Mouse (Mus musculus) T-helper 1 cell (primary cell): ENCODE measurements around the gene Ugt1a7c.
"Not testable (repeated sequence)": the region's sequence is repeated elsewhere in the genome, so short reads cannot be mapped to it uniquely, and the experiment has no call there.

Experiments used
- in situ Hi-C: fragments of 300-600 bp; cut with MboI, MseI; formaldehyde crosslinking; loops from one replicate; pipeline ENCODE4 v1.15.1; 2025; ENCODE audit warnings: high pct_unique_total_duplicates

Gene Ugt1a7c

DNA sequence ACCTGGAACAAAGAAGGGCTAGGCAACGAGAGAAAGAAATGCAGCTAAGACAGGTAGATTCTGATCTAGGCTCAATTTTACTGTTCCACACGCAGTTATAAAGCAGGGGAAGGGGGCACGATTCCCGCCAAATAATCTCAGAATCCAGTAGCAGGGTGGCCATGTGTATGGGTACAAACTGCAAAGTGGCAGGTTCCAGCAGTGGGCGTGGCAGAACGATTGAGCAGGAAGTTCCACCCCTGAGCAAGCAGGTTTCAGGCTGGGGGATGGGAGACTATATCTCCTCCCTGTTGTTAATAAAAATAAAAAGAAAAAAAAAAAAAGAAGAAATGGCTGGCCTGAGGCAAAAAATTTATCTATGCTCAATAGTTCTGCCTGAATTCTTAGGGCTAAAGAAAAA is 17.9 kb downstream of the Ugt1a7c start:
- in situ Hi-C loops, result not testable (repeated sequence)

DNA sequence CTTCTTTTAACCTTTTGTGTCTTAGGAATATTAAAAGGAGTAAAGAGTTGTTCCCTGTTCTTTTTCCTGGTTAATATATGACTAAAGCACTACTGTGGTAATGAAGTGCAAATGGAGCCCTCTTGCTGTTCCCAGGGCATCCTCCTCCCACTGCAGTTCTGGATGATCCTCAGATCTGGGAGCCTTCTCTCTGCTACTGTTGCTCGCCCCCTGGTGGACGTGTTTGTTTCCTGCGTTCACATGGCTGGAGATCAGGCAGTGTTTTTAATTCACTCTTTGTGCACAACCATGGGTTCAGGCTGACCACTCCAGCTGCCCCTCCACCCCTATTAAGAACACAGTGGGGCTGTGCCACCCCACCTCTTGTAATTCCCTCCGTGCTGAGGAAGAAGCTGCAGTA is 25.7 kb downstream of the Ugt1a7c start:
- in situ Hi-C loops, result not testable (repeated sequence)

DNA sequence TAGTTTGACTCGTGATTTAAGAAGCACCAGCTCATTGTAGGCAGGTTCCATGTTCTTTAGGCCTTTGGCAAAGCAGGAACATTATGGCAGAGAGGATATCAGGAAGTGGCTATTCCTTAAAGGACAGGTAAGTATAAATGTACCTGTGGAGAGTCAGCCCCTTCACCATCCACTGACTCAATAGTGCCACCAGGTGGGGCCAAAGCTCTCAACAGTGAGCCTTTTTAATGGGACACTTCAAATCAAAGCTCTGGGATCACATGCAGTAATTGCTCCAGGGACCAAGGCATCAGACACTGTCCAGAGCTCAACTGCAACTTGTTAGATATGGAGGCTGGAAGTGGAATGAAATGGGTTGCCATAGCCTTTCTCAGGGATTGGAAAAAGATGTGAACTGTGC is 26.7 kb downstream of the Ugt1a7c start:
- in situ Hi-C loops, result not testable (repeated sequence)

DNA sequence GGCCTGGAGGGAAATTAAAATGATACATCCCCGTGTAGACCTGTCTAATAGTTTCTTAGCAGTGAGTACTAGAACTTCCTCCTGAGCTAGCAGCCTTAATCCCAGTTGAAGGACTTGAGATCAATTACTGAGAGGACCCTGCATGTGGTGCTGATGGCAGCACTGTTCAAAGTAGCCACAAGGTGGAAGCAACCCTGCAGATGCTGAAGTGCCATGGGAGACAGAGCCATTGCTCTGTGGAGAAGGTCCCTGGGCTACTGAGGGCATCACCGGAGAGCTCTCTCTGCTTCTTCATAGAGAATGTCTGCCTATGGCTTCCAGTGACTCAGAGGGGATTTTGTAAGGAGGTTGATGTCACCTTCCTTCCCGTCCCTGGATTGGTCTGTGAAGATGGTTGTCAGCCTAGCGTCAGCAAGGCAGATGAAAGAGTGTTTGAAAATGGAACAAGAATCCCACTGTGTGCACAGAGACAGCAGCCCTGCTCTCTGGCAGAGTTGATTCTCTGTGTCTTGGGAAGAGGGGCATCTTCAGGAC is 31.0 kb downstream of the Ugt1a7c start:
- in situ Hi-C loops, result not testable (repeated sequence)

DNA sequence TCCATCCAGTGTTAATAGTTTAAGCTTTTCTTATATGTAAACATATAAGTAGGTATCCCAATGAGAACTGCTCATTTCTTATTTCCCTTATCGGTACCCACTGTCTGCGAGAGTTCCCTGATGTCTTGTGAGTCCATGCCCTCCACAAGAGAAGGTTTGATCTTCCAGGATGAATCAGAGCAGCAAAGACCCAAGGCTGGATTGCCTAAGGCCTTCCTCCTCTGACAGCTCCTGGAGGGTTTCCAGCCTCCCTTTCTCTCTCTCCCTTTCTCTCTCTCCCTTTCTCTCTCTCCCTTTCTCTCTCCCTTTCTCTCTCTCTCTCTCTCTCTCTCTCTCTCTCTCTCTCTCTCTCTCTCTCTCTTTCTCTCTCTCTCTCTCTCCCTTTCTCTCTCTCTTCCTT is 34.2 kb downstream of the Ugt1a7c start:
- in situ Hi-C loops, result not testable (repeated sequence)

DNA sequence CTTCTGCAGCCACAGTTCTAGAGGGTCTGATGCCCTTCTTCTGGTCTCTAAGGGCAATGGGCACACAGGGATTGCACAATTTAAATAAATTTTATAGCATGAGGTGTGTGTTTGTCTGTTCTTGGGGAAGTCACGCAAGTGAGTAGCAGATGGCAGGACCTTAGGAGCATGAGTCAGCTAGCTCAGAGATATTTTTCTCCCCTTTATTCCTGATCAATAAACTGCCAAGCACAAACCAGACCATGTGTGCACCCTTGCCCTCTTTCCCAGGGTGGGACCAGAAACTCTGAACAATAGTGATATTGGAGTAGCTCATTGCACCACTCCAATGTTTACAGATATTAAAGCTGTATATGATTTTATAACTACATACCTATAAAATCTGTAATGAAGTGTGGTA is 35.4 kb downstream of the Ugt1a7c start:
- in situ Hi-C loops, result not testable (repeated sequence)

DNA sequence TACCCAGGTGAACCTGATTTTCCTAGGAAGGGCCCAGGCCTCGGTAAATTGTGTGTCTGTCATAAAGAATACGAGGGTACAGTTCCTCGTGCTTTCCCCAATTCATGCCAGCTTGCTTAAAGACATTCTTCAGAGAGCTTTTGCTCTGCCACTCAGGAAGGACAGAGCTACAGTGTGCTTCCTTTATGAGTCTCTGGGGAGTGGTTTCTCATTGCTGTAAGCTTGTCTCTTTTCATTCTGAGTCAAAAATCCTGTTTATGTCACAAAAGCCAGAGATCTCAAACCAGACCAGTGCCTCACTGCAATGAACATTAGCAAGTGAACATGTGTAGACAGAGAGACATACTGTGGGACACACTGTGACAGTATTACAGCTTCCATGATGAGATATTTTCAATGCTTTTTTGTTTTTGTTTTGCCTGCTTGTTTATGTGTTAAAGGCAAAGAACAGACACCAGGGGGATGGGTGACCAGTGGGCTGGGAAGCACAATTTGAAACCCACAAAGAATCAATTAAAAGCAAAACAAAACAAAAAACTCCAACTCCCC is 39.1 kb downstream of the Ugt1a7c start:
- in situ Hi-C loops, result no loop called here

DNA sequence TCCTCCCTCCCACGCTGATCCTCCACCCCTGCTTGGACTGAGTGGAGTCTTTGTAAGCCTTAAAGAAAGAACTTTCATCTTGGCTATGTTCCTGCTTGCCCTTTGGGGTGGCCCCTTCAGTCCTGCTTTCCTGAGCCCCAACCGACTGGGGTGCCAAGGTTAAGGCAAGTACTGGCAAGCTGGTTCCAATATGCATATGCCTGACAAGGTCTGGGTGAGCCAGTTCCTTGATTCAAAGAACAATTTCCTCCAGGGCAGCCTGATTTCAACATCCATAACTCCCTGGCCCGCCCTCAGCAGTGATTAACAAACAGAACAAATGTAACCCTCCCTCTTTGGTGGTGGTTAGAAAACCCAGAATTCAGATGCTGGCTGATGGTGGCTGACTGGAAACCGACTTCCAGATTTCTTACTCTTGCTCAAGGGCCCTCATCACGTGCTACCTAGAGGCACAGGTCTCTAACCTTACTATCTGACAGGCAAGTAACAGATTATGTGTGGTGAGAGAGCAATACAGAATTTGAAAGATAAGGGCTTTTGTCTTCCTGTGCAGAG is 39.7 kb downstream of the Ugt1a7c start, which contains the start of gene Ugt1a6a:
Ugt1a6a (plus strand) TSS at position 353 of the 555 bp plus-strand sequence.
- in situ Hi-C loops, result loop anchor here (5.0 kb wide), 1 partner anchor 32 kb away; the partner anchor contains the start of gene Ugt1a6b

DNA sequence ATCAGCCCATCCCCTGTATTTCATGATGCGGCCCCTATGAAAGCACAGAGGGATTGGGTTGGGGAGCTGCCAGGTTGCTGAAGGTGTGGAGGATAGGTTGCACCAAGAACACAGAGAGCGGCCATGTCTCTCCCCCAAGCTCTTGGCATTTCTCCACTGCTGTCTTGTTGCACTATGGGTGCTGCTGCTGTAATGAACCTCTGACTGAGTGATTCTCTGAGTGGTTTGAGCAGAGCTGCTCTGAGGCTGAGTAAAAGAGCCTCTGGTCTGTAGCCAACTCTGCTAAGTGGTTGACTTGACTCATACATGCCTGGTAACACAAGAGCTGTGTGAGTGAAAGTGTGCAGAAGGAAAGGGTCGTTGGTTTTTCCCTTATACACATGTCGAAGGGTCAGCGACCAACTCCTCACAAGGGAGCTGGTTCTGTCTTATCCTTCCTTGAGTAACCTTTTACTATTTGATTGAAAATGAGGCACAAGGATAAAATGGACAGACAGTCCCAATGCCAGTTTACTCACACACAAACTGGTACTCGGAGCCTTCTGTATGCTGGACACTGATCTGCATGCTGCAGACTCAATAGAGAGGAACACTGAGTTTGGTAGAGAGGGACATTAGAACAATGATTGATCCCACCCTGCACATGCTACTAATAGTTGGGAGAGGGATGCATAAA is 40.5 kb downstream of the Ugt1a7c start:
- in situ Hi-C loops, result loop anchor here (5.0 kb wide), 1 partner anchor 33 kb away; the partner anchor contains the start of gene Ugt1a6b

DNA sequence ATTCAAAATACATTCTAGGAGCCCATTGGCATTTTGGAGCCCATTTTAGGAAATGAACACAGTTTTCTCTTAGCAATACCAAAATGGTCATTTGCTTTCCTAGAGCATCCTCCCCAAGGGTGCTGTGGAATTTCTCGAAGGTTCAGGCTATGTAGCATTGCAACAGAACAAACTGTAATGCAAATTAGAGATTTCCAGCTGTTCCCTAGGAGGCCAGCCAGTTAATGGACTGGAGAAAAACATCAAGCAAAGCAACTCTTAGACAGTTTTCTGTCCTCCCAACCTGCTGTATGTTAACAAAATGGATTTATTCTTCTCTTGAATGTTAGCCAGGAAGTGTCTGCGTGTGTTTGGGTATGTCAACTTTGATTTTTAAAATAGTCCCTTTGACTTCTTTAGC is 41.8 kb downstream of the Ugt1a7c start:
- in situ Hi-C loops, result loop anchor here (5.0 kb wide), 1 partner anchor 34 kb away; the partner anchor contains the start of gene Ugt1a6b

DNA sequence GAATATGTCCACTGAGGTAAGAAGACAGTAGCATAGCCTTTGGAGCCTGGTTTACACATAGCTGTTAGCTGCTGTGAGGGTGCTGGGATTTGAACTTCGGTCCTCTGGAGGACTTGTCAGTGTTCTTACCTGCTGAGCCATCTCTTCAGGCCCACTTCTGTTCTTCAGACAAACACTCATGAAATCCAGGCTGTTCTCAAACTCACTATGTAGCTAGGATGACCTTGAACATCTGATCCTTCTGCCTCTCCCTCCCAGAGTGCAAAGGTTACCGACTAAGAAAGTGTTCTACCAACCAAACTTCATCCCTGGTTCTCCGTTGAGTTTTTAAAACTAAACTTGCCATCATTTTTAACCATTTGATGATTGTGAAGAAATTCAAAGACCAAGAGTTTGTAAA is 42.4 kb downstream of the Ugt1a7c start:
- in situ Hi-C loops, result loop anchor here (5.0 kb wide), 1 partner anchor 35 kb away; the partner anchor contains the start of gene Ugt1a6b

DNA sequence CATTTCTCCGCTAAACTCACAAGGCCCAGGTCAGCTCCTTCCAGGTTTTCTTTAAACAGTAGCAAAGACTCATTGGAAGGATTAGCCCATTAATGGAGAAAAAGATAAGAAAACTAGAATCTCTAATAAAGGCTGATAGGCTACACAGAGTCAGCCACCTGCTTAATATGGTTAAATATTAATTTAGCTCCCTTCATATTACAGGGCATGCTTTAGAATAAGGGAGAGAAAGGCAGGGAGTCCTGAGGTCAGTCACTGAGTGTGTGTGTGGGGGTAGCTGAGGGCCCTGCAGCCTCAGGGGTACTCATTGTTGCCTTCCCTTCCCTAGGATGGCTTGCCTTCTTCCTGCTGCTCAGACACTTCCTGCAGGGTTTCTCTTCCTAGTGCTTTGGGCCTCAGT is 43.3 kb downstream of the Ugt1a7c start:
- in situ Hi-C loops, result loop anchor here (5.0 kb wide), 1 partner anchor 36 kb away; the partner anchor contains the start of gene Ugt1a6b

DNA sequence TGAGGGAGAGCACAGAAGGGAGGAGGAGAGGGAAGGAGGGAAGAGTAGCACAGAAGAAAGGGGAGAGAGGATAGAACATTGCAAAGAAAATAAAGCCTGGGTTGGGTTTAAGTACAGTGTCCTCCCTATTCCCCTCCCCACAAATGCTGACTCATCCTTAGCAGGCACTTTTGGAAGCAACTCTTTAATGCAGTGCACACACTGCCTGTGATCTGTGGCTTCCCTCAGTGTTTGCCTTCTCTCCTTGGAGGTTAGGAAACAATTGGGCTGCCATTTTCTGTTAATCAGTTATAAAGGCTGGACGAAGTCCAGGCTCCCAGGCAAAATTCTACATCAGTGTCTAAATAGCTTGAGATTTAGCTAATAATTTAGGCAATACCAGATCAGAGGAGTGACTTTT is 45.6 kb downstream of the Ugt1a7c start:
- in situ Hi-C loops, result loop anchor here (10.0 kb wide), 1 partner anchor 144 kb away; no protein-coding TSS in a partner anchor

DNA sequence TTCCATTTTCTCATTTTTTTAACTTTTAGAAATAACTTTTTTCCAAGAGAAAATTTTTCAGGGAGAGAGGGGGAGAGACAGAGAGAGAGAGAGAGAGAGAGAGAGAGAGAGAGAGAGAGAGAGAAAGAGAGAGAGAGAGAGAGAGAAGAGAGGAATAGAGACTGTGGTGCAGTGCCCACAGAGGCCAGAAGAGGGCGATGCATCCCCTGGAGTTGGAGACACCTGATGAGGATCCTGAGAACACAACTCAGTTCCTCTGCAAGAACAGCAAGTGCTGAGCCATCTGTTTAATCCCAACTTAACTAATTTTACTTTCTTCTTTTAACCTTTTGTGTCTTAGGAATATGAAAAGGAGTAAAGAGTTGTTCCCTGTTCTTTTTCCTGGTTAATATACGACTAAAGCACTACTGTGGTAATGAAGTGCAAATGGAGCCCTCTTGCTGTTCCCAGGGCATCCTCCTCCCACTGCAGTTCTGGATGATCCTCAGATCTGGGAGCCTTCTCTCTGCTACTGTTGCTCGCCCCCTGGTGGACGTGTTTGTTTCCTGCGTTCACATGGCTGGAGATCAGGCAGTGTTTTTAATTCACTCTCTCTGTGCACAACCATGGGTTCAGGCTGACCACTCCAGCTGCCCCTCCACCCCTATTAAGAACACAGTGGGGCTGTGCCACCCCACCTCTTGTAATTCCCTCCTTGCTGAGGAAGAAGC is 49.3 kb downstream of the Ugt1a7c start:
- in situ Hi-C loops, result loop anchor here (10.0 kb wide), 1 partner anchor 141 kb away; no protein-coding TSS in a partner anchor

DNA sequence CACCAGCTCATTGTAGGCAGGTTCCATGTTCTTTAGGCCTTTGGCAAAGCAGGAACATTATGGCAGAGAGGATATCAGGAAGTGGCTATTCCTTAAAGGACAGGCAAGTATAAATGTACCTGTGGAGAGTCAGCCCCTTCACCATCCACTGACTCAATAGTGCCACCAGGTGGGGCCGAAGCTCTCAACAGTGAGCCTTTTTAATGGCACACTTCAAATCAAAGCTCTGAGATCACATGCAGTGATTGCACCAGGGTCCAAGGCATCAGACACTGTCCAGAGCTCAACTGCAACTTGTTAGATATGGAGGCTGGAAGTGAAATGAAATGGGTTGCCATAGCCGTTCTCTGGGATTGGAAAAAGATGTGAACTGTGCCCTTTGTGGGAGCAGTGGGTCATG is 50.4 kb downstream of the Ugt1a7c start:
- in situ Hi-C loops, result loop anchor here (10.0 kb wide), 1 partner anchor 140 kb away; no protein-coding TSS in a partner anchor

DNA sequence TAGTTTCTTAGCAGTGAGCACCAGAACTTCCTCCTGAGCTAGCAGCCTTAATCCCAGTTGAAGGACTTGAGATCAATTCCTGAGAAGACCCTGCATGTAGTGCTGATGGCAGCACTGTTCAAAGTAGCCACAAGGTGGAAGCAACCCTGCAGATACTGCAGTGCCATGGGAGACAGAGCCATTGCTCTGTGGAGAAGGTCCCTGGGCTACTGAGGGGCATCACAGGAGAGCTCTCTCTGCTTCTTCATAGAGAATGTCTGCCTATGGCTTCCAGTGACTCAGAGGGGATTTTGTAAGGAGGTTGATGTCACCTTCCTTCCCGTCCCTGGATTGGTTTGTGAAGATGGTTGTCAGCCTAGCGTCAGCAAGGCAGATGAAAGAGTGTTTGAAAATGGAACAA is 55.3 kb downstream of the Ugt1a7c start:
- in situ Hi-C loops, result not testable (repeated sequence)

DNA sequence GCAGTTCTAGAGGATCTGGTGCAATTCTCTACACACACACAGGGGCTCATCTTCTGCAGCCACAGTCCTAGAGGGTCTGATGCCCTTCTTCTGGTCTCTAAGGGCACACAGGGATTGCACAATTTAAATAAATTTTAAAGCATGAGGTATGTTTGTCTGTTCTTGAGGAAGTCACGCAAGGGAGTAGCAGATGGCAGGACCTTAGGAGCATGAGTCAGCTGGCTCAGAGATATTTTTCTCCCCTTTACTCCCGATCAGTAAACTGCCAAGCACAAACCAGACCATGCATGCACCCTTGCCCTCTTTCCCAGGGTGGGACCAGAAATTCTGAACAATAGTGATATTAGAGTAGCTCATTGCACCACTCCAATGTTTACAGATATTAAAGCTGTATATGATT is 63.6 kb downstream of the Ugt1a7c start:
- in situ Hi-C loops, result no loop called here

DNA sequence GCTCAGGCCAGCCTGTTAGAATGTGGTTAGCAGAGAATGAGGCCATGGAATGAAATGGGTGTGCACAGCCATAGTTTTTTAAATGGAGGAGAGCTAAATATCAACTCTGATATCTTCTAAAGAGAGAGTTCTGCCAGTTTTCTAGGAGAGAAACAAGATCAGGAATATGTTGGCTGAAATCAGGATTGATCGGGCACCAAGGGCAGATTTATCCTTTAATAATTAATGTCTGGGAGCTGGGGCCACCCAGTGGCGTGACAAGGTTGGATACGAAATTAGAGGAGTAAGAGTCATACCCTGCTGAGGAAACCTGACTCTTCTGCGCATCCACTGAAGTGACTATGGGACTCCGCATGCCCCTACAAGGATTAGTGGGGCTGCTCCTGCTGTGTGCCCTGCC is 70.8 kb downstream of the Ugt1a7c start, which contains the start of gene Ugt1a5:
Ugt1a5 (plus strand) TSS at position 302 of the 400 bp plus-strand sequence.
- in situ Hi-C loops, result no loop called here

DNA sequence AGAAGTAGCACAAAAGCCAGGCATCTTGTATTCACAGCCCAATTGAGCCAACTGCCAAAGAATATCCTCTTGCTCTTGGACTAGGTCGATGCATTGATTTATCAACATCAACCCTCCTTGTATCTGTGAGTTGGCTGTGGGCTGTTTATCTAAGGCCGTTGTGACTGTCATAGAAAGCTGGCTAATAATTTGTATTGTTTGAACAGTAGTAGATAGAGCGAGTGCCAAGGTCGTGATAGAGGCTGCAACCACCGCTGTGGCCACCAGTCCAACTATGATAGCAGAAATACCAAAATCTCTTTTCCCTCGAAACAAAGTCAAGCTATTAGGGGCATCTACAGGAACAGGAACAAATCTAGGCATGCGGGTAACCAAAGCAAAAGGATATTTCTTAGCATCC is 77.3 kb downstream of the Ugt1a7c start:
- in situ Hi-C loops, result not testable (repeated sequence)

DNA sequence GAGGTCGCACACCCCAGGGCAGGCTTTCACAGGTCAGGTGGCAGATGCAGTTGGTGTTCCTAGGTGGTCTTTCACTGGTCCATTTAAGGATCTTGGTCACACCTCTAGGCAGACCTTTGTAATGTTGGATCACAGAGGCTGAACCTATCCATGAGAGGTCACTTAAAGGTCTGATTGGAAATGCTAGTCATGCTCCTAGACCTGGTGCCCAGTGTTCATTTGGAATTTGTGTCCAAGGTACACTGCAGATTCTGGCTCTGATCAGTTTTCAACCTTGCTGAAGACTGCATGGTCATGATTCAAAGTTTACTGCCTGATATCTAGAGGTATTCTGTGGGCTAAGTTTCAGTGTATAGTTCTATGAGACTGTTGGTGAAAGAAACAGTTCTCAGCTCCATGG is 84.8 kb downstream of the Ugt1a7c start:
- in situ Hi-C loops, result loop anchor here (10.0 to 25.0 kb wide), 2 partner anchors 1435 to 2008 kb away; no protein-coding TSS in a partner anchor

DNA sequence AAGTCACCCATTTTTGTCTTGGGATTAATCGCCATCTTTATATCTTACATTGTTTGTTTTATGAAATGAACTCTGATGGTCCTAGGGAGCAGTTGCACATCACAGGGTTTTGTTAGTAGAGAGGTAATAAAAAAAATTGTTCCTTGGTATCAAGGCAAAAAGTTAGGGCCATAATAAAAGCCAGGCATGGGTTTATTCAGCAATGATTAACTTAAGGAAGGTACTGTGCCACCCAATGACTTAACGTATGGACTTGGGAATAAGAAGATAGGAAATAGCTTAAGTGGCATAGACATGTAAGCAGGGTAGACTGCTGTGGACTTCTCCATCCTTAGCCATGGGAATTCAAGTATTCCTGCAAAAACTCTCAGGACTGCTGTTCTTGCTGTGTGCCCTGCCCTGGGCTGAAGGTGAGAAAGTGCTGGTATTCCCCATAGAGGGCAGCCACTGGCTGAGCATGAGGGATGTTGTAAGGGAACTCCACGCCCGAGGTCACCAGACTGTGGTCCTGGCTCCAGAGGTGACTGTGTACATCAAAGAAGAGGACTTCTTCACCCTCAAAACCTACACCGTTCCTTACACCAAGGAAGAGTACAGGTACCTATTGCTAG is 91.6 kb downstream of the Ugt1a7c start:
- in situ Hi-C loops, result loop anchor here (10.0 to 25.0 kb wide), 2 partner anchors 1428 to 2001 kb away; no protein-coding TSS in a partner anchor
